9 mouse cellular contexts compared by ENCODE assay signal in the genomic region with DNA sequence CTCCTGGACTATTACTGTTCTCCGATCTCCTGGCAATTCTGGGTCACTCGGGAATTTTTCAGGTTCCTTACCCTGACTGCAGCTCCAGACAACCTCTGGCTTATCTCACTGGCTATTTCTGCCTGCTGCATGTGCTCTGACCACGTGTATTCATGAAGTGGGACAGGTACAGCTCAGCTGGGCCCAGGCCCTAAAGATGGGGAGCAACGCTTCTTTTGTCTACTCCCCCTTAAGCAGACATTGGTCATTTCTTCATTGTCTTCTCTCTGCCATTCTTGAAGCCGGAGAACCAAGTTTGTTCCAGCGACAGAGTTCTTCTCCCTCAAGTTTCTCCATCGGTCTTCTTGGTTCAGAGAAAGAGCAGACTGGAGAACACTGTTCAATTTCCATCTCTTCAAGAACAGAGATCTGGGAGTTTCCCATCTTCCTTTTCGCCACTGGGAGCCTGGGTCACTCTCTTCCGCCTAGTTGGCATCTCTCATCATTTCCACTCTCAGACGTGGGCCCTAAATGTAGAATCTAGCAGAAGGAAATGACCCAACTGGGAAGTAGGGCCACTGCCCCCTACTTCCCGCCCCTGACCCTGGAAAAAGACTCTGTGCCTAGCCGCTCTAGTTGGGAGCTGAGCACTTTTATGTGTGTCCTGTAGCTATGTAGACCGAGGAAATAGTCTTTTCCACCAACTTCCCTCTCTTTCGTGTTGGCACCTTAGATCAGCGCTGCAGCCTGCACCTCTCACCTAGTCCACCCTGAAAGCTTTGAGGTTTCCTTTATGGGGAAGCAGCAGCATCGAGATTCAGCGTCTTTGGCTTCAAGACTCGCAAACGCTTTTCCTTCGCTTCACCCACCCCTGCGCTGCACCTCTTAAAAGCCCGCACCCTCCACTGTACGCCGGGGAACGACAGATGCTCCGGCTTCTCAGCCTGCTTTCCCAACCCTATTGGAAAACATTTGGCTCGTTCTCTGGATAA. TPM values are rescaled to one million over a fixed set of nuclear protein-coding genes. Genes with fewer than 3 reads are reported as not detected.
DNase-seq lines count a peak whose midpoint lies in the region; ATAC-seq and TF ChIP-seq lines count a peak whose summit lies in the region.
"Had no signal": no experiment of that assay in that cellular context is flagged by ENCODE, and none has a peak within 500 bp of the region (broad histone marks: within the 10 kb centered on the region; RNA-seq: fewer than 3 reads in every experiment).

No protein-coding gene starts in this region.

- TF ChIP-seq CTCF in layer of hippocampus, adult 2 months (conservative IDR thresholded peaks at IDR 0.05), result no peak

- H3K9me3 ChIP-seq in embryonic facial prominence, embryonic 13.5 days, result no peaks in the 10 kb centered on the region
- no peaks in the 10 kb centered on the region for H3K9me3 ChIP-seq in intestine, embryonic 14.5 days (ENCODE audit: control insufficient read depth, low read length)
- H3K9me3 ChIP-seq in neural tube, embryonic 15.5 days (replicated peaks), result no peaks in the 10 kb centered on the region

- peak overlapping the region; percentile 100 for H3K9ac ChIP-seq in embryonic facial prominence, embryonic 13.5 days
- H3K9ac ChIP-seq in intestine, embryonic 14.5 days (ENCODE audit: low read length), result peak overlapping the region; percentile 91
- peak overlapping the region; percentile 44; the same call in 1 of the 2 replicates for H3K9ac ChIP-seq in neural tube, embryonic 15.5 days (replicated peaks)

- H3K4me2 ChIP-seq in embryonic facial prominence, embryonic 13.5 days, result peak overlapping the region; percentile 87
- peak overlapping the region; percentile 64 for H3K4me2 ChIP-seq in intestine, embryonic 14.5 days (ENCODE audit: low read length)
- H3K4me2 ChIP-seq in neural tube, embryonic 15.5 days, result peak overlapping the region; percentile 96

- peak overlapping the region; percentile 49 for H3K4me3 ChIP-seq in layer of hippocampus, adult 2 months
- H3K4me3 ChIP-seq in embryonic facial prominence, embryonic 13.5 days, result peak overlapping the region; percentile 91
- peak overlapping the region; percentile 82 for H3K4me3 ChIP-seq in intestine, embryonic 14.5 days (ENCODE audit: low read depth, low read length)
- peak overlapping the region; percentile 55 for H3K4me3 ChIP-seq in neural tube, embryonic 15.5 days (replicated peaks)

- H3K36me3 ChIP-seq in embryonic facial prominence, embryonic 13.5 days, result peaks cover 25% of the 10 kb centered on the region
- peaks cover 9% of the 10 kb centered on the region for H3K36me3 ChIP-seq in intestine, embryonic 14.5 days (ENCODE audit: control insufficient read depth, insufficient read depth, low read length)
- no peaks in the 10 kb centered on the region for H3K36me3 ChIP-seq in neural tube, embryonic 15.5 days

- 6% methylated on average over 27 of the region's 27 CpGs for WGBS in embryonic facial prominence, embryonic 13.5 days
- WGBS in intestine, embryonic 14.5 days, result 18% methylated on average over 27 of the region's 27 CpGs
- whole genome bisulfite sequencing in neural tube, embryonic 15.5 days, result 15% methylated on average over 27 of the region's 27 CpGs

- H3K4me1 ChIP-seq in embryonic facial prominence, embryonic 13.5 days, result peaks cover 14% of the 10 kb centered on the region
- H3K4me1 ChIP-seq in intestine, embryonic 14.5 days (replicated peaks; ENCODE audit: control insufficient read depth, insufficient read depth, low read length), result peaks cover 2% of the 10 kb centered on the region; the same call in 1 of the 2 replicates
- peaks cover 78% of the 10 kb centered on the region for H3K4me1 ChIP-seq in neural tube, embryonic 15.5 days

- no peak overlapping the region for H3K27ac ChIP-seq in layer of hippocampus, adult 2 months
- H3K27ac ChIP-seq in embryonic facial prominence, embryonic 13.5 days, result peak overlapping the region; percentile 100
- H3K27ac ChIP-seq in intestine, embryonic 14.5 days (ENCODE audit: low read depth), result peak overlapping the region; percentile 98
- H3K27ac ChIP-seq in neural tube, embryonic 15.5 days (replicated peaks), result no peak overlapping the region

- no peak for ATAC-seq in embryonic facial prominence, embryonic 13.5 days (ENCODE audit: insufficient number of reproducible peaks, insufficient read depth, low FRiP score, low TSS enrichment, low read depth)
- no peak for ATAC-seq in intestine, embryonic 14.5 days (replicated peaks; ENCODE audit: low FRiP score, low TSS enrichment, low read depth)
- ATAC-seq in neural tube, embryonic 15.5 days (ENCODE audit: low FRiP score), result no peak
- no peak for ATAC-seq in cerebellum, adult (ENCODE audit: insufficient number of reproducible peaks, low FRiP score, low TSS enrichment)

- DNase-seq in layer of hippocampus, adult 2 months (ENCODE audit: low spot score in 2 of 2), result no peak
- DNase-seq in layer of hippocampus, adult 9-11 months, result no peak
- peak; percentile 62 for DNase-seq in intestine, embryonic 14.5 days (ENCODE audit: low spot score)
- DNase-seq in right cerebral cortex, adult 18-20 months, result no peak
- no peak for DNase-seq in spleen, postnatal 4 days (ENCODE audit: low spot score in 2 of 2)

- no peaks in the 10 kb centered on the region for H3K27me3 ChIP-seq in embryonic facial prominence, embryonic 13.5 days
- peaks cover 16% of the 10 kb centered on the region for H3K27me3 ChIP-seq in intestine, embryonic 14.5 days (replicated peaks; ENCODE audit: control insufficient read depth, insufficient read depth, low read length)
- peaks cover 31% of the 10 kb centered on the region for H3K27me3 ChIP-seq in neural tube, embryonic 15.5 days (replicated peaks)

RNA-seq across cellular contexts. Expression of a gene that starts 4.0 kb away (rescaled TPM):
- total RNA-seq in layer of hippocampus, adult 2 months (2021), result 10 to 100 TPM in 1 of 2 experiments, 1 to 10 TPM in 1; 9.8 to 11.9 TPM
- 280 and 323 TPM in 2 replicates for polyA plus RNA-seq in embryonic facial prominence, embryonic 13.5 days (2015; fragmentation: Nextera tagmentation; extraction: Ambion mirVana)
- 37.0 and 49.8 TPM in 2 replicates for polyA plus RNA-seq in intestine, embryonic 14.5 days (2014; fragmentation: Nextera tagmentation; extraction: Ambion mirVana)
- polyA plus RNA-seq in neural tube, embryonic 15.5 days (2015; fragmentation: Nextera tagmentation; extraction: Ambion mirVana), result 14.9 and 18.9 TPM in 2 replicates
- total RNA-seq: neutrophil, adult 5-6 weeks had no signal

Comparison
In these comparisons a context has a peak if more than half of its experiments do, and no peak if none do; other contexts are left out.
1. H3K27ac ChIP-seq: peak in embryonic facial prominence, embryonic 13.5 days (single experiment) and intestine, embryonic 14.5 days (single experiment); none in layer of hippocampus, adult 2 months (single experiment) and neural tube, embryonic 15.5 days (single experiment).
2. H3K9ac ChIP-seq: peak in every context shown above with its lines; median percentile 100 in embryonic facial prominence, embryonic 13.5 days; 91 in intestine, embryonic 14.5 days; 44 in neural tube, embryonic 15.5 days.
3. Peak in every context shown above with its lines, with median percentiles within 50 percentile points of each other: H3K4me3 ChIP-seq and H3K4me2 ChIP-seq.